Mouse (Mus musculus) myocyte (in vitro differentiated cells): ENCODE data around the gene Alox5.

ENCODE experiments used
- MAX ChIP-seq: IDR thresholded peaks from one replicate; pipeline ENCODE4 v1.6.1; 2011; ENCODE audit warnings: low read depth, mild to moderate bottlenecking, control low read depth
- MYOG ChIP-seq, 3 experiments: IDR thresholded peaks; one replicate each; pipeline ENCODE4 v1.6.1; 2011; ENCODE audit warnings: control low read depth in 2 of 3, low read depth in 2 of 3, mild to moderate bottlenecking in 2 of 3; ENCODE audit not compliant: insufficient read length in 2 of 3, control insufficient read depth in 1 of 3, insufficient read depth in 1 of 3
- POLR2A ChIP-seq: IDR thresholded peaks from one replicate; pipeline ENCODE4 v1.6.1; 2011; ENCODE audit warnings: low read depth, mild to moderate bottlenecking, control low read depth, moderate library complexity; ENCODE audit not compliant: insufficient read length
- POLR2AphosphoS2 ChIP-seq: IDR thresholded peaks from one replicate; pipeline ENCODE4 v1.6.1; 2011; ENCODE audit warnings: low read depth, control low read depth; ENCODE audit not compliant: insufficient read length
- TCF12 ChIP-seq: IDR thresholded peaks from one replicate; pipeline ENCODE4 v1.6.1; 2011; ENCODE audit warnings: mild to moderate bottlenecking, control low read depth; ENCODE audit not compliant: poor library complexity, insufficient read depth, severe bottlenecking
- TCF3 ChIP-seq: IDR thresholded peaks from one replicate; pipeline ENCODE4 v1.6.1; 2011; ENCODE audit warnings: low read depth, control low read depth; ENCODE audit not compliant: insufficient read length
- USF1 ChIP-seq: IDR thresholded peaks from one replicate; pipeline ENCODE4 v1.6.1; 2011; ENCODE audit warnings: low read depth, mild to moderate bottlenecking, control low read depth, moderate library complexity

GRCm38 (mm10) chr6:116422991-116423390 is 38.0 kb downstream of the Alox5 start:
- TF ChIP-seq MAX (no peak), POLR2A (no peak), MYOG (IDR thresholded peaks at IDR 0.05; ENCODE audit: control insufficient read depth in 1 of 3, insufficient read depth in 1 of 3, insufficient read length in 2 of 3, low read depth in 2 of 3) (no peak), POLR2AphosphoS2 (no peak), TCF3 (no peak), TCF12 (no peak), USF1 (no peak)
